Mouse (Mus musculus) E14TG2a.4 (cell line): ENCODE measurements around the gene Rplp1.

ENCODE experiments used
- CTCF ChIP-seq: conservative IDR thresholded peaks from 2 replicates; pipeline ENCODE4 v1.5.1; 2014; ENCODE audit warnings: low read length
- NANOG ChIP-seq: IDR thresholded peaks from 2 replicates; pipeline ENCODE4 v1.6.1; 2014; ENCODE audit warnings: borderline replicate concordance, low read length, mixed read lengths
- POU5F1 ChIP-seq: IDR thresholded peaks from 2 replicates; pipeline ENCODE4 v1.6.1; 2014; ENCODE audit warnings: low read length, borderline replicate concordance

DNA sequence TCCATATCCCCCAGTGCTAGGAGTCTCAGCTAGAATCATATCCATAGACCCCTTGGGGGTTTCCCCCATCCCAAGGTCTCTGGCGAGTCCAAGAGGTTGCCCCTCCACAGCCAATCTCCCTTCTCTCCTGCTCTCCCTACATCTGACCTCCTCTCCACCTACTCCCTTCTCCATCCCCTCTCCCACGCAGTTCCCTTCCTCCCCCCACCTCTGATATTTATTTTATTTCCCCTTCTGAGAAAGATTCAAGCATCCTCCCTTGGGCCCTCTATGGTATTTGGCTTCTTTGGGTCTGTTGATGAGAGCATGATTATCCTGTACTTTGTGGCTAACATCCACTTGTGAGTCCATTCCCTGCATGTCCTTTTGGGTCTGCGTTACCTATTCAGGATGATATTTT is 6.0 kb downstream of the Rplp1 start:
- TF ChIP-seq CTCF (no peak), NANOG (no peak), POU5F1 (no peak)
